Mouse (Mus musculus): ENCODE data around the gene Cd300ld3. TPM values are rescaled to one million over a fixed set of nuclear protein-coding genes. Genes with fewer than 3 reads are reported as not detected.

Cd300ld3 gene
- 2.0 and 7.5 TPM in 2 replicates for polyA plus RNA-seq (2012; rRNA removed)

DNA sequence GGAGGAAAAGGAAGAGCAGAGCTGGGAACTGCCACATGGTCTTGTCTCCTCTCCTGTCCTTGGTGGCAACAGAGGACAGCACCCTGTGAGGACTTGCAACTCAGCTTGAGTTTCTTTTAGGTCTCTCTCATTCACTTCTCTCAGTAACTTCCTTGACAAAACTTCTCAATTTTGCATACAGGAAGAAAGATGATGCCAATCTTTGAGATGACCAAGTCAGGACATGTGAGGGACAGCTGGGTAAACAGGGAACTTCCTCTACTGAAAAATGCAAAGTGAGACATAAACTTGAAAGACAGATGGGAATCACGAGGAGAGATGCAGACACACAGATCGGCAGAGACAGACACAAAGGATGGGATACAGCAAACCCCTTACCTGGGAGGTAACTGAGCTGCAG, at the start of gene Cd300ld3:
Cd300ld3 (minus strand) TSS at position 151 of the 400 bp plus-strand sequence.

GRCm38 (mm10) chr11:115091362-115091901, 43.2 kb upstream of the Cd300ld3 start, which contains the start of gene Rab37:
Rab37 (plus strand) TSS chr11:115091431.

GRCm38 (mm10) chr11:115062077-115062476, 13.9 kb upstream of the Cd300ld3 start, which contains the start of gene Cd300e:
Cd300e (minus strand) TSS chr11:115062177.

DNA sequence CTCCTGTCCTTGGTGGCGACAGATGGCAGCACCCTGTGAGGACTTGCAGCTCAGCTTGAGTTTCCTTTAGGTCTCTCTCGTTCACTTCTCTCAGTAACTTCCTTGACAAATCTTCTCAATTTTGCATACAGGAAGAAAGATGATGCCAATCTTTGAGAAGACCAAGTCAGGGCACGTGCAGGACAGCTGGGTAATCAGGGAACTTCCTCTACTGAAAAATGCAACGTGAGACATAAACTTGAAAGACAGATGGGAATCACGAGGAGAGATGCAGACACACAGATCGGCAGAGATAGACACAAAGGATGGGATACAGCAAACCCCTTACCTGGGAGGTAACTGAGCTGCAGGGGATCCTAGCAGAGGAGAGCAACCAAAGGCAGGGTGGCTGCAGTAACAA, 10.5 kb downstream of the Cd300ld3 start, which contains the start of gene Cd300ld5:
Cd300ld5 (minus strand) TSS at position 101 of the 400 bp plus-strand sequence.

DNA sequence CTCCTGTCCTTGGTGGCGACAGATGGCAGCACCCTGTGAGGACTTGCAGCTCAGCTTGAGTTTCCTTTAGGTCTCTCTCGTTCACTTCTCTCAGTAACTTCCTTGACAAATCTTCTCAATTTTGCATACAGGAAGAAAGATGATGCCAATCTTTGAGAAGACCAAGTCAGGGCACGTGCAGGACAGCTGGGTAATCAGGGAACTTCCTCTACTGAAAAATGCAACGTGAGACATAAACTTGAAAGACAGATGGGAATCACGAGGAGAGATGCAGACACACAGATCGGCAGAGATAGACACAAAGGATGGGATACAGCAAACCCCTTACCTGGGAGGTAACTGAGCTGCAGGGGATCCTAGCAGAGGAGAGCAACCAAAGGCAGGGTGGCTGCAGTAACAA, 21.3 kb downstream of the Cd300ld3 start, which contains the start of gene Cd300ld4:
Cd300ld4 (minus strand) TSS at position 101 of the 400 bp plus-strand sequence.

DNA sequence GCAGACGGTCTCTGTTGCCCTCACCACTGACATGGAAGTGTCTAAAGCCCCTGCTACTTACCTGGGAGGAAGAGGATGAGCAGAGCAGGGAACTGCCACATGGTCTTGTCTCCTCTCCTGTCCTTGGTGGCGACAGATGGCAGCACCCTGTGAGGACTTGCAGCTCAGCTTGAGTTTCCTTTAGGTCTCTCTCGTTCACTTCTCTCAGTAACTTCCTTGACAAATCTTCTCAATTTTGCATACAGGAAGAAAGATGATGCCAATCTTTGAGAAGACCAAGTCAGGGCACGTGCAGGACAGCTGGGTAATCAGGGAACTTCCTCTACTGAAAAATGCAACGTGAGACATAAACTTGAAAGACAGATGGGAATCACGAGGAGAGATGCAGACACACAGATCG, 32.1 kb downstream of the Cd300ld3 start, which contains the start of gene Cd300ld2:
Cd300ld2 (minus strand) TSS at position 101 of the 400 bp plus-strand sequence.

GRCm38 (mm10) chr11:115001474-115002040, 46.7 kb downstream of the Cd300ld3 start, which contains the start of gene Cd300c2:
Cd300c2 (minus strand) TSS chr11:115001880.

Other genes with a start within 250 kb of the Cd300ld3 start
- gene Gpr142, start 249.5 kb downstream of the Cd300ld3 start, polyA plus RNA-seq (2012; rRNA removed): 0.23 and 0.43 TPM in 2 replicates
- 5.8 and 8.1 TPM in 2 replicates for gene Gprc5c, start 197.3 kb downstream of the Cd300ld3 start, polyA plus RNA-seq (2012; rRNA removed)
- gene Cd300a, start 158.4 kb downstream of the Cd300ld3 start, polyA plus RNA-seq (2012; rRNA removed): 0.24 and 0.39 TPM in 2 replicates
- gene Cd300lb, start 114.0 kb downstream of the Cd300ld3 start, polyA plus RNA-seq (2012; rRNA removed): 0.58 and 0.64 TPM in 2 replicates
- gene Cd300c, start 79.3 kb downstream of the Cd300ld3 start, polyA plus RNA-seq (2012; rRNA removed): 0.26 and 0.32 TPM in 2 replicates
- gene Cd300ld, start 58.5 kb downstream of the Cd300ld3 start, polyA plus RNA-seq (2012; rRNA removed): 0.34 and 0.44 TPM in 2 replicates
- gene Cd300c2, start 46.5 kb downstream of the Cd300ld3 start, polyA plus RNA-seq (2012; rRNA removed): 2.0 and 2.5 TPM in 2 replicates
- not detected in 2 replicates for gene Cd300ld2, start 32.2 kb downstream of the Cd300ld3 start, polyA plus RNA-seq (2012; rRNA removed)
- 0.39 TPM in 1 of 2 replicates, not detected in the other for gene Cd300ld4, start 21.4 kb downstream of the Cd300ld3 start, polyA plus RNA-seq (2012; rRNA removed)
- 1.5 and 2.2 TPM in 2 replicates for gene Cd300ld5, start 10.6 kb downstream of the Cd300ld3 start, polyA plus RNA-seq (2012; rRNA removed)
- gene Cd300e, start 13.8 kb upstream of the Cd300ld3 start, polyA plus RNA-seq (2012; rRNA removed): 0.12 and 0.21 TPM in 2 replicates
- 0.74 and 1.2 TPM in 2 replicates for gene Rab37, start 43.0 kb upstream of the Cd300ld3 start, polyA plus RNA-seq (2012; rRNA removed)
- 1.7 and 2.3 TPM in 2 replicates for gene Cd300lf, start 85.6 kb upstream of the Cd300ld3 start, polyA plus RNA-seq (2012; rRNA removed)
- gene Slc9a3r1, start 114.9 kb upstream of the Cd300ld3 start, polyA plus RNA-seq (2012; rRNA removed): 43.1 and 57.6 TPM in 2 replicates
- gene Tmem104, start 139.1 kb upstream of the Cd300ld3 start, polyA plus RNA-seq (2012; rRNA removed): 7.5 and 8.3 TPM in 2 replicates
- 6.5 and 8.5 TPM in 2 replicates for gene Nat9, start 139.4 kb upstream of the Cd300ld3 start, polyA plus RNA-seq (2012; rRNA removed)
- gene Grin2c, start 218.8 kb upstream of the Cd300ld3 start, polyA plus RNA-seq (2012; rRNA removed): 0.06 and 0.31 TPM in 2 replicates
- 12.4 and 13.3 TPM in 2 replicates for gene Fdxr, start 228.6 kb upstream of the Cd300ld3 start, polyA plus RNA-seq (2012; rRNA removed)
- 6.2 and 6.6 TPM in 2 replicates for gene Fads6, start 249.3 kb upstream of the Cd300ld3 start, polyA plus RNA-seq (2012; rRNA removed)